Mouse (Mus musculus) myocyte (in vitro differentiated cells): ENCODE results near the gene Rtn3. TPM values are rescaled to one million over a fixed set of nuclear protein-coding genes. Genes with fewer than 3 reads are reported as not detected.

Experiments
- H3K27me3 ChIP-seq: one replicate; pipeline ENCODE4 v1.6.1; 2011; ENCODE audit not compliant: control insufficient read depth, insufficient read depth, insufficient read length
- H3K36me3 ChIP-seq: one replicate; pipeline ENCODE4 v1.6.1; 2011; ENCODE audit not compliant: control insufficient read depth, insufficient read depth
- H3K4me2 ChIP-seq: one replicate; pipeline ENCODE4 v1.6.1; 2011; ENCODE audit warnings: low read depth, control low read depth
- H3K4me3 ChIP-seq: one replicate; pipeline ENCODE4 v1.5.1; 2011; ENCODE audit warnings: mild to moderate bottlenecking, control low read depth, moderate library complexity
- H3K79me2 ChIP-seq: one replicate; pipeline ENCODE4 v1.6.1; 2011; ENCODE audit not compliant: control insufficient read depth, insufficient read depth
- H3ac ChIP-seq: one replicate; pipeline ENCODE4 v1.6.1; 2011; ENCODE audit not compliant: control insufficient read depth, insufficient read length
- CEBPB ChIP-seq: IDR thresholded peaks from 2 replicates; pipeline ENCODE4 v1.6.1; 2011; ENCODE audit warnings: mild to moderate bottlenecking, moderate library complexity; ENCODE audit not compliant: poor library complexity, insufficient read depth, severe bottlenecking
- E2F4 ChIP-seq: IDR thresholded peaks from one replicate; pipeline ENCODE4 v1.6.1; 2011; ENCODE audit warnings: mild to moderate bottlenecking, control low read depth, moderate library complexity; ENCODE audit not compliant: insufficient read depth
- MAX ChIP-seq: IDR thresholded peaks from one replicate; pipeline ENCODE4 v1.6.1; 2011; ENCODE audit warnings: low read depth, mild to moderate bottlenecking, control low read depth
- MYOD1 ChIP-seq, 3 experiments: IDR thresholded peaks; one replicate each; pipeline ENCODE4 v1.6.1; 2011; ENCODE audit warnings: control low read depth in 2 of 3, low read depth in 2 of 3, mild to moderate bottlenecking in 2 of 3, moderate library complexity in 1 of 3; ENCODE audit not compliant: insufficient read length in 2 of 3, control insufficient read depth in 1 of 3
- MYOG ChIP-seq, 3 experiments: IDR thresholded peaks; one replicate each; pipeline ENCODE4 v1.6.1; 2011; ENCODE audit warnings: control low read depth in 2 of 3, low read depth in 2 of 3, mild to moderate bottlenecking in 2 of 3; ENCODE audit not compliant: insufficient read length in 2 of 3, control insufficient read depth in 1 of 3, insufficient read depth in 1 of 3
- POLR2A ChIP-seq: IDR thresholded peaks from one replicate; pipeline ENCODE4 v1.6.1; 2011; ENCODE audit warnings: low read depth, mild to moderate bottlenecking, control low read depth, moderate library complexity; ENCODE audit not compliant: insufficient read length
- POLR2AphosphoS2 ChIP-seq: IDR thresholded peaks from one replicate; pipeline ENCODE4 v1.6.1; 2011; ENCODE audit warnings: low read depth, control low read depth; ENCODE audit not compliant: insufficient read length
- REST ChIP-seq: IDR thresholded peaks from one replicate; pipeline ENCODE4 v1.6.1; 2011; ENCODE audit warnings: mild to moderate bottlenecking, control low read depth, moderate library complexity; ENCODE audit not compliant: insufficient read depth, insufficient read length
- SRF ChIP-seq: IDR thresholded peaks from one replicate; pipeline ENCODE4 v1.6.1; 2011; ENCODE audit warnings: low read depth; ENCODE audit not compliant: control insufficient read depth, insufficient read length
- TCF12 ChIP-seq: IDR thresholded peaks from one replicate; pipeline ENCODE4 v1.6.1; 2011; ENCODE audit warnings: mild to moderate bottlenecking, control low read depth; ENCODE audit not compliant: poor library complexity, insufficient read depth, severe bottlenecking
- TCF3 ChIP-seq: IDR thresholded peaks from one replicate; pipeline ENCODE4 v1.6.1; 2011; ENCODE audit warnings: low read depth, control low read depth; ENCODE audit not compliant: insufficient read length
- USF1 ChIP-seq: IDR thresholded peaks from one replicate; pipeline ENCODE4 v1.6.1; 2011; ENCODE audit warnings: low read depth, mild to moderate bottlenecking, control low read depth, moderate library complexity
- polyA plus RNA-seq: library from polyadenylated mRNA; unstranded; fragments of >200 nt; fragmentation: generic; extraction: Trizol; gene quantifications from one replicate; pipeline ENCODE4 v1.2.1, GENCODE M21; 2012; ENCODE audit warnings: missing spikeins

The Rtn3 gene
- polyA plus RNA-seq, 1 experiment = 65.7 TPM

DNA sequence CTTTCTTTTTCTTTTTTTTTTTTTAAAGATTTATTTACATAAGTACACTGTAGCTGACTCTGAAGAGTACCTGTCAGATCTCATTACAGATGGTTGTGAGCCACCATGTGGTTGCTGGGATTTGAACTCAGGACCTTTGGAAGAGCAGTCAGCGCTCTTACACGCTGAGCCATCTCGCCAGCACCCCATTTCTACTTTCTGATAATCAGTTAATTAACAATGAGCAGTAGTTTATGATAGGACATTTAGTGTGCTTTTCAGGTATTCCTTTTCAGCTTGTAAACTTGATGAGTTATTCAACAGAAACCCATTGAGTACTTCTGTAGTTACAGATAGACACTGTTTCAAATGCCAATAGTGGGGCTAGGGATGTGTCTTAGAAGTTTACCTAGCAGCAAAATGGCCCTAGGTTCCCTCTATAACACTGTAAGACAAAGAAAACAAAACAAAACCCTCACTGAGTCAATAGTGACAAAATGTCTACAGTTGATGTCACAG, 3.3 kb downstream of the Rtn3 start:
- H3ac ChIP-seq = no peak overlapping the region
- H3K4me3 ChIP-seq = no peak overlapping the region
- H3K79me2 ChIP-seq = peaks cover 76% of the 10 kb centered on the region
- H3K27me3 ChIP-seq = no peaks in the 10 kb centered on the region
- TF ChIP-seq E2F4 (no peak), TCF12 (no peak), REST (no peak), USF1 (no peak), POLR2AphosphoS2 (no peak), MYOD1 (IDR thresholded peaks at IDR 0.05; ENCODE audit: control insufficient read depth in 1 of 3, insufficient read length in 2 of 3, low read depth in 2 of 3) (no peak), TCF3 (no peak), MYOG (IDR thresholded peaks at IDR 0.05; ENCODE audit: control insufficient read depth in 1 of 3, insufficient read depth in 1 of 3, insufficient read length in 2 of 3, low read depth in 2 of 3) (no peak), MAX (no peak), SRF (no peak), CEBPB (no peak), POLR2A (no peak)
- H3K36me3 ChIP-seq = no peaks in the 10 kb centered on the region
- no peak overlapping the region for H3K4me2 ChIP-seq

DNA sequence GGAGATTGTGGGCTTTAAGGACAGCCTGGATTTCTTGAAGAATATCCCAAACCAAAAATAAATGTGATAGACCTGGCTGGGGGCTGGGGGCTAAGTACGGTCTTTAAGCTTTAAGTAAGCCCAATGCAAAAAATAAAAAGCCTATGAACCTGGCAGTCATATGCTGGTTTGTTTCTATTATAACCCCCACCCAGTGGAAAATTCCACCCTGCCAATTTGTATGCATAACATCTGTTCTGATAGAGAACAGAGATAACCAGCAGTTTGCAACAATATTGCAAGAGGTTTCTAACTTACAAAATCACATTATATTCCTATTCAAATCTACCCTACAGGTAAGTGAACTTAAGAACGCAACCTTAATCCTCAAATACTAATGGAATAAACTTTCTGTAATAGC, 12.4 kb downstream of the Rtn3 start:
- Histone ChIP-seq H3K4me2 (no peak overlapping the region), H3K36me3 (peaks cover 25% of the 10 kb centered on the region)
- no peak for TF ChIP-seq REST
- TF ChIP-seq POLR2AphosphoS2 = no peak
- TF ChIP-seq MAX = no peak
- no peak for TF ChIP-seq USF1
- no peak for TF ChIP-seq MYOG (IDR thresholded peaks at IDR 0.05; ENCODE audit: control insufficient read depth in 1 of 3, insufficient read depth in 1 of 3, insufficient read length in 2 of 3, low read depth in 2 of 3)
- TF ChIP-seq MYOD1 (IDR thresholded peaks at IDR 0.05; ENCODE audit: control insufficient read depth in 1 of 3, insufficient read length in 2 of 3, low read depth in 2 of 3) = no peak
- TF ChIP-seq TCF3 = no peak
- no peak for TF ChIP-seq SRF
- no peak for TF ChIP-seq E2F4
- TF ChIP-seq CEBPB = no peak

DNA sequence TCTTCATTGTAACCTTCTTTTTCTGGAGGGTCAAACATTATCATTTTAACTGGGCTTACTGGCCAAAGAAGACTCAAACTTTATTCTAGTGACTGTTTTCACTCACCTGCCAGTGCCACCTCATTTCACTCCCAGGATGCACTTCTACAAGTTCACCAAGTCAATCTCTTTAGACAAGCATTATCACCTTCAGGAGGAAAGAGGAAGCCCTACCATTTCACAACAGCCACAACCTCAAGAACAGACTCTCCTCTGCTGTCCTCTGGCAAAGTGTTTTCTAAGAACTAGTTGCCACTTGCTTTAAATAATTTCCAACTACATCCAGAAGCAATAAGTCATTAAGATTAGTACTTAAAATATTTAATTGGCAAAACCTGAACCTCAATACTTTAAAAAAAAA, 15.2 kb downstream of the Rtn3 start:
- peaks cover 24% of the 10 kb centered on the region for H3K36me3 ChIP-seq
- H3ac ChIP-seq = no peak overlapping the region

More for the DNA sequence above, 12.4 kb downstream of the Rtn3 start:
- peaks cover 89% of the 10 kb centered on the region for H3K79me2 ChIP-seq
- H3ac ChIP-seq = no peak overlapping the region
- H3K4me3 ChIP-seq = no peak overlapping the region
- H3K27me3 ChIP-seq = no peaks in the 10 kb centered on the region

DNA sequence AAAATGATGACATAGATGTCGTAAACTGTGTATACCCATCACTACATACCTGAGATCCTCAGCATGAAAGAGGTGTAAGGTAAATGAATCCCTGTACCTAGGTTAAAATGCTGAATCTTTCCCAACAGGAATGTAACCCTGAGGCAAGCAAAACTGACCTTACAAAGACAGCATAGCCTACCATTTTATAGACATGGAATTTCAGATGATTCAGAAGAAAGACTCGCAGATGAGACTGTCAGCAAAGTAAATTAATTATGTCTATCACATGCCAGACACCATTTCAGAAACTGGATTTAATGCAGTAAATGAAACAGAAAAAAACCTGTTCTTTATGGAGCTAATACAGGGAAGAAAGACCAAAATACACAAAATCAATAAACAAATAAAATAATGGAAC, 23.7 kb downstream of the Rtn3 start:
- TF ChIP-seq POLR2A (no peak), TCF12 (no peak), MYOG (IDR thresholded peaks at IDR 0.05; ENCODE audit: control insufficient read depth in 1 of 3, insufficient read depth in 1 of 3, insufficient read length in 2 of 3, low read depth in 2 of 3) (no peak), MYOD1 (IDR thresholded peaks at IDR 0.05; ENCODE audit: control insufficient read depth in 1 of 3, insufficient read length in 2 of 3, low read depth in 2 of 3) (no peak), POLR2AphosphoS2 (no peak), SRF (no peak), E2F4 (no peak), USF1 (no peak), REST (no peak), MAX (no peak), CEBPB (no peak), TCF3 (no peak)
- Histone ChIP-seq H3K36me3 (no peaks in the 10 kb centered on the region), H3ac (no peak overlapping the region), H3K79me2 (peaks cover 75% of the 10 kb centered on the region), H3K4me2 (no peak overlapping the region), H3K27me3 (no peaks in the 10 kb centered on the region), H3K4me3 (no peak overlapping the region)

More for the DNA sequence above, 15.2 kb downstream of the Rtn3 start:
- H3K4me3 ChIP-seq = no peak overlapping the region
- TF ChIP-seq TCF12 = no peak
- TF ChIP-seq POLR2A = no peak
- TF ChIP-seq POLR2AphosphoS2 = no peak
- TF ChIP-seq CEBPB = no peak
- no peak for TF ChIP-seq MYOG (IDR thresholded peaks at IDR 0.05; ENCODE audit: control insufficient read depth in 1 of 3, insufficient read depth in 1 of 3, insufficient read length in 2 of 3, low read depth in 2 of 3)
- TF ChIP-seq USF1 = no peak
- TF ChIP-seq E2F4 = no peak
- H3K79me2 ChIP-seq = peaks cover 85% of the 10 kb centered on the region
- no peak overlapping the region for H3K4me2 ChIP-seq
- no peaks in the 10 kb centered on the region for H3K27me3 ChIP-seq

DNA sequence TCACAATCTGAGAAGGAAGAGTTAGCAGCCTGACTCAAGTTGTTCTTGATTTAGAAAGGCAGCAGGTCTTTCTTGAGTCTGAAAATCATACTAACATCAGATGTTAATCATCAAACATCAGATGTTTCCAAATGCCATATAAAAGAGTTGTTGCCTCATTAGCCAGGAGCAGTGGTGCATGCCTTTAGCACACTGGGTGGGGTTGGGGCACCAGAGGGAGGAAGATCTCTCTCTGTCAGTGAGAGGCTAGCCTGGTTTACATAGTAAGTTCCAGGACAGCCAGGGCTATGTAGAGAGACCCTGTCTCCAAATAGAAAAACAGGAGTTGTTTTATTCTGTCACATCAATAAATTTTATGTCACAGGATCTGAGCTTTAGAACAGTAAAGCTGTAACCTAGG, 24.2 kb downstream of the Rtn3 start:
- no peaks in the 10 kb centered on the region for H3K27me3 ChIP-seq
- TF ChIP-seq MYOD1 (IDR thresholded peaks at IDR 0.05; ENCODE audit: control insufficient read depth in 1 of 3, insufficient read length in 2 of 3, low read depth in 2 of 3) (no peak), MYOG (IDR thresholded peaks at IDR 0.05; ENCODE audit: control insufficient read depth in 1 of 3, insufficient read depth in 1 of 3, insufficient read length in 2 of 3, low read depth in 2 of 3) (no peak), TCF12 (no peak), E2F4 (no peak), REST (no peak), POLR2A (no peak), MAX (no peak), SRF (no peak), TCF3 (no peak), CEBPB (no peak)

More for the DNA sequence above, 24.2 kb downstream of the Rtn3 start:
- Histone ChIP-seq H3K4me3 (no peak overlapping the region), H3ac (no peak overlapping the region), H3K4me2 (no peak overlapping the region), H3K79me2 (peaks cover 76% of the 10 kb centered on the region), H3K36me3 (no peaks in the 10 kb centered on the region)
